Mouse (Mus musculus): ENCODE measurements around the gene Prss33.

- TF ChIP-seq POLR2A (IDR thresholded peaks at IDR 0.05; ENCODE audit: control insufficient read depth, extremely low read depth, insufficient read depth, low read length, poor library complexity) (no peak), CTCF (IDR thresholded peaks at IDR 0.05; ENCODE audit: borderline replicate concordance, control insufficient read depth, extremely low read depth, insufficient read depth, low read length, poor library complexity) (no peak)
Observed at GRCm38 (mm10) chr17:23841145-23841544, 5.3 kb upstream of the Prss33 start.
